Mouse (Mus musculus): ENCODE measurements around the gene Lamb2. TPM values are rescaled to one million over a fixed set of nuclear protein-coding genes. Genes with fewer than 3 reads are reported as not detected.

Gene Lamb2
- total and polyA plus RNA-seq, 3 experiments: 0.58 to 0.84 TPM; not detected in 1

GRCm38 (mm10) chr9:108462192-108462591, 17.3 kb upstream of the Lamb2 start:
- H3K27me3 ChIP-seq (ENCODE audit: control insufficient read depth in 1 of 2, insufficient read depth in 2 of 2, low read length in 2 of 2): no peaks in the 10 kb centered on the region
- no peak overlapping the region for H3K4me3 ChIP-seq (ENCODE audit: control insufficient read depth in 1 of 2, insufficient read depth in 1 of 2, low read depth in 2 of 2, low read length in 2 of 2)
- H3K4me1 ChIP-seq (ENCODE audit: control insufficient read depth in 1 of 2, insufficient read depth in 2 of 2, low read length in 2 of 2): peaks cover 8 to 24% of the 10 kb centered on the region in 2 experiments
- peaks cover 0 to 19% of the 10 kb centered on the region in 2 experiments; a peak in 2 of 4 replicates for H3K36me3 ChIP-seq (ENCODE audit: control insufficient read depth in 1 of 2, insufficient read depth in 2 of 2, low read length in 2 of 2)
- H3K9me3 ChIP-seq (replicated peaks; ENCODE audit: insufficient read depth, low read length): no peaks in the 10 kb centered on the region
- no peak for DNase-seq (ENCODE audit: low read depth, low spot score)
- no peak overlapping the region for H3K27ac ChIP-seq (ENCODE audit: control insufficient read depth, low read depth, low read length)
- peaks cover 16% of the 10 kb centered on the region for H3K79me2 ChIP-seq (ENCODE audit: control insufficient read depth, insufficient read depth, low read length, poor library complexity)
- TF ChIP-seq KAT2A (conservative IDR thresholded peaks at IDR 0.05; ENCODE audit: low read depth, low read length) (no peak), CHD2 (IDR thresholded peaks at IDR 0.05; ENCODE audit: low read length) (no peak), ZMIZ1 (IDR thresholded peaks at IDR 0.05; ENCODE audit: low read depth, low read length) (no peak), RCOR1 (IDR thresholded peaks at IDR 0.05; ENCODE audit: low read depth, low read length) (no peak), NRF1 (IDR thresholded peaks at IDR 0.05; ENCODE audit: insufficient read depth, low read depth, low read length, poor library complexity, severe bottlenecking) (no peak), MYC (IDR thresholded peaks at IDR 0.05; ENCODE audit: low read depth, low read length) (no peak), ETS1 (IDR thresholded peaks at IDR 0.05; ENCODE audit: low read depth, low read length) (no peak)
- H3K9ac ChIP-seq (ENCODE audit: control insufficient read depth, low read depth, low read length, poor library complexity, severe bottlenecking): no peak overlapping the region

GRCm38 (mm10) chr9:108463713-108464112, 15.8 kb upstream of the Lamb2 start:
- no peak overlapping the region for H3K27ac ChIP-seq (ENCODE audit: control insufficient read depth, low read depth, low read length)
- H3K36me3 ChIP-seq (ENCODE audit: control insufficient read depth in 1 of 2, insufficient read depth in 2 of 2, low read length in 2 of 2): peaks cover 0 to 19% of the 10 kb centered on the region in 2 experiments; a peak in 2 of 4 replicates
- no peaks in the 10 kb centered on the region for H3K9me3 ChIP-seq (replicated peaks; ENCODE audit: insufficient read depth, low read length)
- no peak overlapping the region for H3K4me3 ChIP-seq (ENCODE audit: control insufficient read depth in 1 of 2, insufficient read depth in 1 of 2, low read depth in 2 of 2, low read length in 2 of 2)
- H3K27me3 ChIP-seq (ENCODE audit: control insufficient read depth in 1 of 2, insufficient read depth in 2 of 2, low read length in 2 of 2): no peaks in the 10 kb centered on the region
- peaks cover 8 to 22% of the 10 kb centered on the region in 2 experiments for H3K4me1 ChIP-seq (ENCODE audit: control insufficient read depth in 1 of 2, insufficient read depth in 2 of 2, low read length in 2 of 2)
- no peak for TF ChIP-seq ZNF384 (IDR thresholded peaks at IDR 0.05; ENCODE audit: low read depth, low read length)
- TF ChIP-seq ZKSCAN1 (IDR thresholded peaks at IDR 0.05; ENCODE audit: low read depth, low read length): no peak
- no peak for TF ChIP-seq BHLHE40 (IDR thresholded peaks at IDR 0.05; ENCODE audit: borderline replicate concordance, low read depth, low read length)
- TF ChIP-seq NRF1 (IDR thresholded peaks at IDR 0.05; ENCODE audit: insufficient read depth, low read depth, low read length, poor library complexity, severe bottlenecking): no peak
- TF ChIP-seq GATA1 (IDR thresholded peaks at IDR 0.05; ENCODE audit: low read depth, low read length): no peak
- TF ChIP-seq MAZ (IDR thresholded peaks at IDR 0.05; ENCODE audit: low read depth, low read length): no peak
- no peak for DNase-seq (ENCODE audit: low read depth, low spot score)
- H3K9ac ChIP-seq (ENCODE audit: control insufficient read depth, low read depth, low read length, poor library complexity, severe bottlenecking): no peak overlapping the region
- peaks cover 16% of the 10 kb centered on the region for H3K79me2 ChIP-seq (ENCODE audit: control insufficient read depth, insufficient read depth, low read length, poor library complexity)

GRCm38 (mm10) chr9:108466219-108466618, 13.3 kb upstream of the Lamb2 start:
- H3K79me2 ChIP-seq (ENCODE audit: control insufficient read depth, insufficient read depth, low read length, poor library complexity): peaks cover 8% of the 10 kb centered on the region
- H3K9ac ChIP-seq (ENCODE audit: control insufficient read depth, low read depth, low read length, poor library complexity, severe bottlenecking): no peak overlapping the region
- H3K36me3 ChIP-seq (ENCODE audit: control insufficient read depth in 1 of 2, insufficient read depth in 2 of 2, low read length in 2 of 2): peaks cover 0 to 5% of the 10 kb centered on the region in 2 experiments; a peak in 2 of 4 replicates
- no peak for DNase-seq (ENCODE audit: low read depth, low spot score)
- H3K4me3 ChIP-seq (ENCODE audit: control insufficient read depth in 1 of 2, insufficient read depth in 1 of 2, low read depth in 2 of 2, low read length in 2 of 2): no peak overlapping the region
- H3K4me1 ChIP-seq (ENCODE audit: control insufficient read depth in 1 of 2, insufficient read depth in 2 of 2, low read length in 2 of 2): peaks cover 0 to 5% of the 10 kb centered on the region in 2 experiments; a peak in 2 of 4 replicates
- no peaks in the 10 kb centered on the region for H3K27me3 ChIP-seq (ENCODE audit: control insufficient read depth in 1 of 2, insufficient read depth in 2 of 2, low read length in 2 of 2)
- no peak overlapping the region for H3K27ac ChIP-seq (ENCODE audit: control insufficient read depth, low read depth, low read length)
- H3K9me3 ChIP-seq (replicated peaks; ENCODE audit: insufficient read depth, low read length): no peaks in the 10 kb centered on the region
- TF ChIP-seq TCF12 (IDR thresholded peaks at IDR 0.05; ENCODE audit: low read depth, low read length) (no peak), JUND (IDR thresholded peaks at IDR 0.05; ENCODE audit: low read depth, low read length) (no peak), ZKSCAN1 (IDR thresholded peaks at IDR 0.05; ENCODE audit: low read depth, low read length) (no peak), RAD21 (IDR thresholded peaks at IDR 0.05; ENCODE audit: low read depth, low read length) (no peak), MAFK (IDR thresholded peaks at IDR 0.05; ENCODE audit: borderline replicate concordance, low read depth, low read length) (no peak), ELF1 (IDR thresholded peaks at IDR 0.05; ENCODE audit: low read depth, low read length) (no peak), USF1 (IDR thresholded peaks at IDR 0.05; ENCODE audit: low read depth, low read length) (no peak), E2F4 (IDR thresholded peaks at IDR 0.05; ENCODE audit: borderline replicate concordance, low read depth, low read length) (no peak), ZNF384 (IDR thresholded peaks at IDR 0.05; ENCODE audit: low read depth, low read length) (no peak), BHLHE40 (IDR thresholded peaks at IDR 0.05; ENCODE audit: borderline replicate concordance, low read depth, low read length) (no peak), POLR2A (IDR thresholded peaks at IDR 0.05; ENCODE audit: control insufficient read depth in 1 of 2, insufficient read depth in 1 of 2, low read depth in 1 of 2, low read length in 2 of 2, poor library complexity in 1 of 2) (no peak; a peak in 1 of 4 replicates), SIN3A (IDR thresholded peaks at IDR 0.05; ENCODE audit: low read length) (no peak), UBTF (IDR thresholded peaks at IDR 0.05; ENCODE audit: borderline replicate concordance, insufficient read depth, low read depth, low read length) (no peak), CTCF (IDR thresholded peaks at IDR 0.05 in 2 of 3, conservative IDR thresholded peaks at IDR 0.05 in 1 of 3; ENCODE audit: control insufficient read depth in 1 of 3, insufficient read depth in 1 of 3, low read depth in 2 of 3, low read length in 3 of 3, poor library complexity in 1 of 3, severe bottlenecking in 1 of 3) (no peak), EP300 (IDR thresholded peaks at IDR 0.05; ENCODE audit: low read depth in 1 of 2, low read length in 2 of 2) (no peak), MXI1 (IDR thresholded peaks at IDR 0.05; ENCODE audit: low read depth, low read length) (no peak), HCFC1 (IDR thresholded peaks at IDR 0.05; ENCODE audit: low read depth, low read length) (no peak)

Data from MEL (cell line).